Mouse (Mus musculus) ovary, adult 18-20 months (tissue): Measurements from ENCODE around the gene Olfr281.

ENCODE experiments used
- DNase-seq: peaks from one replicate; pipeline ENCODE4 v3.0.0; 2022; ENCODE audit warnings: low spot score, mixed read lengths

Olfr281 gene

GRCm38 (mm10) chr15:98486433-98487021 lies 34.1 kb downstream of the Olfr281 start:
- no peak for DNase-seq

GRCm38 (mm10) chr15:98491332-98491731 lies 38.9 kb downstream of the Olfr281 start:
- DNase-seq, result no peak

- no peak for DNase-seq
These were observed 39.7 kb downstream of the Olfr281 start, which contains the start of gene Olfr279 for GRCm38 (mm10) chr15:98492102-98492501. Gene Olfr279 (plus strand): TSS chr15:98492402.

- no peak for DNase-seq
These were observed 45.2 kb downstream of the Olfr281 start for GRCm38 (mm10) chr15:98497631-98498030.

- DNase-seq, result no peak
These were observed 50.9 kb downstream of the Olfr281 start for GRCm38 (mm10) chr15:98503317-98503716.

- DNase-seq, result no peak
These were observed 52.1 kb downstream of the Olfr281 start for GRCm38 (mm10) chr15:98504514-98504913.

- DNase-seq, result no peak
These were observed 54.0 kb downstream of the Olfr281 start for GRCm38 (mm10) chr15:98506253-98506957.

GRCm38 (mm10) chr15:98507321-98507720 lies 54.9 kb downstream of the Olfr281 start:
- no peak for DNase-seq

GRCm38 (mm10) chr15:98509387-98509786 lies 57.0 kb downstream of the Olfr281 start:
- no peak for DNase-seq
